Mouse (Mus musculus) CH12.LX (cell line): ENCODE results near the gene Phb. TPM values are rescaled to one million over a fixed set of nuclear protein-coding genes. Genes with fewer than 3 reads are reported as not detected.

Experiments
- DNase-seq: peaks from one replicate; pipeline ENCODE4 v3.0.0-alpha.2; 2013; ENCODE audit errors: extremely low read depth
- H3K27ac ChIP-seq: 2 replicates; pipeline ENCODE4 v1.5.1; 2012; ENCODE audit warnings: low read depth, mild to moderate bottlenecking, control low read depth, moderate library complexity; ENCODE audit not compliant: insufficient read depth
- H3K27me3 ChIP-seq: replicated peaks from 2 replicates; pipeline ENCODE3; 2012; ENCODE audit warnings: inconsistent platforms
- H3K36me3 ChIP-seq, 2 experiments: replicated peaks in 1 of 2; 2 replicates each; pipeline versions ENCODE3 to v1.6.1; 2012; ENCODE audit warnings: inconsistent platforms in 1 of 2, low read length in 1 of 2, mild to moderate bottlenecking in 1 of 2, mixed read lengths in 1 of 2, moderate library complexity in 1 of 2; ENCODE audit not compliant: control insufficient read depth in 1 of 2, insufficient read depth in 1 of 2
- H3K4me1 ChIP-seq, 2 experiments: 2 replicates each; pipeline ENCODE4 v1.6.1; 2012; ENCODE audit warnings: inconsistent platforms in 1 of 2, moderate library complexity in 1 of 2; ENCODE audit not compliant: insufficient read depth in 2 of 2, control insufficient read depth in 1 of 2
- H3K4me2 ChIP-seq: 2 replicates; pipeline ENCODE4 v1.6.1; 2012; ENCODE audit warnings: low read depth, mild to moderate bottlenecking, control low read depth; ENCODE audit not compliant: poor library complexity, insufficient read depth, severe bottlenecking
- H3K4me3 ChIP-seq, 3 experiments: fragments of 150-350 bp in 1 of 3; sonication (generic) in 1 of 3; replicated peaks in 1 of 3; 2 replicates each; pipeline versions ENCODE3 to v1.5.1; 2011 to 2012; ENCODE audit warnings: low read depth in 2 of 3, low read length in 2 of 3, mild to moderate bottlenecking in 2 of 3, moderate library complexity in 2 of 3, control low read depth in 1 of 3, improper control_type of control experiment in 1 of 3, inconsistent platforms in 1 of 3, mixed read lengths in 1 of 3; ENCODE audit not compliant: poor library complexity in 1 of 3
- H3K79me2 ChIP-seq: replicated peaks from 2 replicates; pipeline ENCODE4 v1.6.1; 2012; ENCODE audit warnings: mild to moderate bottlenecking, moderate library complexity; ENCODE audit not compliant: control insufficient read depth, poor library complexity, insufficient read depth, severe bottlenecking; ENCODE audit errors: extremely low read depth
- H3K9ac ChIP-seq: 2 replicates; pipeline ENCODE4 v1.6.1; 2012; ENCODE audit warnings: low read depth, mild to moderate bottlenecking, control low read depth, moderate library complexity; ENCODE audit not compliant: insufficient read depth
- H3K9me3 ChIP-seq: replicated peaks from 2 replicates; pipeline ENCODE3; 2012; ENCODE audit warnings: low read length, inconsistent platforms, mixed read lengths
- BHLHE40 ChIP-seq: IDR thresholded peaks from 2 replicates; pipeline ENCODE4 v1.6.1; 2011; ENCODE audit warnings: mild to moderate bottlenecking, low read depth, low read length, improper control_type of control experiment
- CHD2 ChIP-seq: IDR thresholded peaks from 2 replicates; pipeline ENCODE4 v1.6.1; 2011; ENCODE audit warnings: low read length, improper control_type of control experiment
- CTCF ChIP-seq, 2 experiments: IDR thresholded peaks in 1 of 2; conservative IDR thresholded peaks in 1 of 2; 2 replicates each; pipeline ENCODE4 v1.5.1; 2011 to 2012; ENCODE audit warnings: low read depth in 2 of 2, low read length in 2 of 2, improper control_type of control experiment in 1 of 2, inconsistent platforms in 1 of 2, mild to moderate bottlenecking in 1 of 2, moderate library complexity in 1 of 2
- EP300 ChIP-seq: IDR thresholded peaks from 2 replicates; pipeline ENCODE4 v1.6.1; 2011; ENCODE audit warnings: low read length, improper control_type of control experiment
- ETS1 ChIP-seq: conservative IDR thresholded peaks from 2 replicates; pipeline ENCODE4 v1.6.1; 2012; ENCODE audit warnings: low read depth, mild to moderate bottlenecking, inconsistent platforms, low read length, improper control_type of control experiment, moderate library complexity
- HCFC1 ChIP-seq: IDR thresholded peaks from 2 replicates; pipeline ENCODE4 v1.6.1; 2012; ENCODE audit warnings: low read depth, mild to moderate bottlenecking, inconsistent platforms, low read length, improper control_type of control experiment
- IRF4 ChIP-seq: IDR thresholded peaks from 2 replicates; pipeline ENCODE4 v1.6.1; 2014; ENCODE audit warnings: low read depth, mild to moderate bottlenecking, inconsistent platforms, low read length, improper control_type of control experiment
- JUN ChIP-seq: IDR thresholded peaks from 2 replicates; pipeline ENCODE4 v1.6.1; 2011; ENCODE audit warnings: low read depth, mild to moderate bottlenecking, low read length, improper control_type of control experiment, moderate library complexity; ENCODE audit not compliant: insufficient read depth
- KAT2A ChIP-seq: IDR thresholded peaks from 2 replicates; pipeline ENCODE4 v1.6.1; 2012; ENCODE audit warnings: low read length, improper control_type of control experiment, inconsistent platforms; ENCODE audit not compliant: insufficient replicate concordance
- MEF2A ChIP-seq: IDR thresholded peaks from 2 replicates; pipeline ENCODE4 v1.6.1; 2014; ENCODE audit warnings: low read depth, mild to moderate bottlenecking, inconsistent platforms, low read length, improper control_type of control experiment, borderline replicate concordance
- RAD21 ChIP-seq: IDR thresholded peaks from 2 replicates; pipeline ENCODE4 v1.6.1; 2011; ENCODE audit warnings: low read depth, mild to moderate bottlenecking, low read length, improper control_type of control experiment, moderate library complexity
- RCOR1 ChIP-seq: conservative IDR thresholded peaks from 2 replicates; pipeline ENCODE4 v1.6.1; 2012; ENCODE audit warnings: low read depth, mild to moderate bottlenecking, inconsistent platforms, low read length, improper control_type of control experiment
- SIN3A ChIP-seq: IDR thresholded peaks from 2 replicates; pipeline ENCODE4 v1.6.1; 2012; ENCODE audit warnings: low read length, improper control_type of control experiment, inconsistent platforms
- SMC3 ChIP-seq: IDR thresholded peaks from 2 replicates; pipeline ENCODE4 v1.6.1; 2011; ENCODE audit warnings: low read depth, low read length, improper control_type of control experiment
- TCF12 ChIP-seq: IDR thresholded peaks from 2 replicates; pipeline ENCODE4 v1.6.1; 2014; ENCODE audit warnings: low read depth, mild to moderate bottlenecking, inconsistent platforms, low read length, improper control_type of control experiment
- ZC3H11A ChIP-seq: IDR thresholded peaks from 2 replicates; pipeline ENCODE4 v1.6.1; 2012; ENCODE audit warnings: low read depth, mild to moderate bottlenecking, inconsistent platforms, low read length, improper control_type of control experiment
- ZKSCAN1 ChIP-seq: IDR thresholded peaks from 2 replicates; pipeline ENCODE4 v1.6.1; 2012; ENCODE audit warnings: low read depth, inconsistent platforms, low read length, improper control_type of control experiment, borderline replicate concordance
- dilution Hi-C: fragments of 300-500 bp; cut with MboI; formaldehyde crosslinking; loops from 2 replicates; pipeline ENCODE4 v1.14.3; 2020; ENCODE audit warnings: low sequenced_read_pairs; ENCODE audit not compliant: extremely low pct_unique_long_range_greater_than_20kb, extremely low pct_ligation_motif_present
- in situ Hi-C: fragments of 300-500 bp; cut with MboI; formaldehyde crosslinking; loops from 3 replicates; pipeline ENCODE4 v1.14.3; 2019; ENCODE audit warnings: low sequenced_read_pairs, low pct_ligation_motif_present, low pct_unique_long_range_greater_than_20kb, mixed read lengths
- polyA plus RNA-seq: library from polyadenylated mRNA; unstranded; fragments of >175 nt; gene quantifications from 2 replicates; pipeline ENCODE4 v1.2.1, GENCODE M21; 2012; ENCODE audit warnings: low read depth; ENCODE audit not compliant: insufficient read length
- total RNA-seq, 2 experiments: library from RNA; depleted of rRNA; stranded (reverse); fragments of 300-350 nt in 1 of 2; fragments of >200 nt in 1 of 2; gene quantifications; 2 replicates each; pipeline ENCODE4 v1.2.3; 2012 to 2014

Phb gene
- total and polyA plus RNA-seq, 3 experiments = 405 to 699 (median 512) TPM

GRCm38 (mm10) chr11:95645397-95646153 is 21.2 kb upstream of the Phb start:
- no peak for TF ChIP-seq JUN
- TF ChIP-seq RCOR1 = no peak
- no peak for TF ChIP-seq CHD2
- no peak for TF ChIP-seq IRF4
- TF ChIP-seq SMC3 = no peak
- no peak for TF ChIP-seq RAD21
- no peak for TF ChIP-seq TCF12
- TF ChIP-seq EP300 = no peak
- TF ChIP-seq CTCF (conservative IDR thresholded peaks at IDR 0.05 in 1 of 2, IDR thresholded peaks at IDR 0.05 in 1 of 2; ENCODE audit: low read depth in 2 of 2, low read length in 2 of 2) = no peak
- TF ChIP-seq BHLHE40 = no peak
- TF ChIP-seq ZC3H11A = no peak
- TF ChIP-seq, all 38 proteins: peak for 0
- Histone ChIP-seq H3K4me1 (peaks cover 5 to 11% of the 10 kb centered on the region in 2 experiments), H3K79me2 (no peaks in the 10 kb centered on the region), H3K9me3 (no peaks in the 10 kb centered on the region), H3K4me2 (no peak overlapping the region), H3K27ac (no peak overlapping the region), H3K36me3 (no peaks in the 10 kb centered on the region), H3K27me3 (peaks cover 93% of the 10 kb centered on the region), H3K4me3 (no peak overlapping the region), H3K9ac (no peak overlapping the region)
- dilution Hi-C loops = no loop called here
- DNase-seq = no peak
- in situ Hi-C loops = no loop called here

DNA sequence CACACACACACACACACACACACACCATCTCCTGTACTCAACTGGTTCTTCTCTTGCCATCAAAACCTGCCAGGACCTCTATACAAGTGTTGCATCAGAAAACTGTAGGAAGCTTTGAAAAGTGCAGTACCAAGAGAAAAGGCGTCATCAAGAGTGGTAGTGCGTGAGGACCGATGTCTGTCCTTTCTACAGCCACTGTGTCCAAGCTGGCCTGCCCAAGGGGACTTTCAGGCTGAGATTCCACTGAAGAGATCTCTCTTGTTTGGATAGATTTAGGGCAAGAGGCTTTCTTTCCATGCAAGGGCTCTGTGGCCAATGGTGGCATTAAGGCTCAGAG is 20.6 kb upstream of the Phb start:
- H3K9me3 ChIP-seq = no peaks in the 10 kb centered on the region
- H3K4me1 ChIP-seq = peaks cover 5 to 11% of the 10 kb centered on the region in 2 experiments
- no peak overlapping the region for H3K9ac ChIP-seq
- in situ Hi-C loops = no loop called here
- no peaks in the 10 kb centered on the region for H3K79me2 ChIP-seq
- peaks cover 93% of the 10 kb centered on the region for H3K27me3 ChIP-seq
- TF ChIP-seq MEF2A = no peak
- no peak for TF ChIP-seq ZKSCAN1
- no peak for TF ChIP-seq HCFC1
- TF ChIP-seq RAD21 = no peak
- no peak for TF ChIP-seq KAT2A
- no peak for TF ChIP-seq JUN
- no peak for TF ChIP-seq ETS1
- no peak for TF ChIP-seq SIN3A
- no peak for TF ChIP-seq IRF4
- no peak for TF ChIP-seq RCOR1
- TF ChIP-seq, all 38 proteins: peak for 0
- H3K36me3 ChIP-seq = no peaks in the 10 kb centered on the region
- no peak for DNase-seq
- H3K4me3 ChIP-seq = no peak overlapping the region
- no peak overlapping the region for H3K27ac ChIP-seq
- dilution Hi-C loops = no loop called here
- no peak overlapping the region for H3K4me2 ChIP-seq
